Mouse (Mus musculus): Measurements from ENCODE around the gene Jazf1. TPM values are rescaled to one million over a fixed set of nuclear protein-coding genes. Genes with fewer than 3 reads are reported as not detected.

The Jazf1 gene
- total and polyA plus RNA-seq, 2 experiments, result 0.48 to 0.74 TPM

DNA sequence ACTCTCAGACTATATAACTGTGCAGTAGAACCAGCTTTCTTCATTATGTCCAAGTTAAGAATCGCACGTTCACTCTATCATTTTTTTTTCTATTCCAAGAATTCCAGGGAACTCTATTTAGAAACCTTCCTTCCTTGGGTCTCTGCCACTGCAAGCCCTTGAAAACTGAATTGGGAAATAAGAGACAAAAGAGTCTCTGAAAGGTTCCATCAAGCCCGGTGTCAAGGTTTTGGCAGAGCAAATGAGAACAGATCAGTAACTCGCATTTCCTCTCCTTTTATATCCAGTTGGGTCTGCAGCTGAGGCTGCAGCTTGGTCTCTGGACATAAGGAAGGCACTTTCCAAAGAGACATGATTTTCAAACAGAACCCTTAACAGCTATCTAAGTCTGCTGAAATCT is 173.4 kb downstream of the Jazf1 start:
- Histone ChIP-seq H3K79me2 (ENCODE audit: control insufficient read depth, insufficient read depth, low read length) (no peaks in the 10 kb centered on the region), H3K9ac (ENCODE audit: low read depth, low read length) (no peak overlapping the region), H3K4me1 (ENCODE audit: control insufficient read depth, insufficient read depth, low read length) (no peaks in the 10 kb centered on the region), H3K36me3 (ENCODE audit: control insufficient read depth, insufficient read depth, low read length) (no peaks in the 10 kb centered on the region), H3K27me3 (ENCODE audit: control insufficient read depth, insufficient read depth, low read length) (no peaks in the 10 kb centered on the region), H3K27ac (replicated peaks; ENCODE audit: insufficient read depth, low read depth, low read length) (no peak overlapping the region), H3K4me3 (ENCODE audit: insufficient read depth, low read depth, low read length) (no peak overlapping the region)
- 89% methylated on average over 4 of the region's 4 CpGs for WGBS
- TF ChIP-seq POLR2A (IDR thresholded peaks at IDR 0.05; ENCODE audit: extremely low read depth, insufficient read depth, low read length) (no peak), CTCF (IDR thresholded peaks at IDR 0.05; ENCODE audit: low read depth, low read length) (no peak)
- DNase-seq (ENCODE audit: extremely low read depth, low read depth, low spot score), result no peak

- no peaks in the 10 kb centered on the region for H3K27me3 ChIP-seq (ENCODE audit: control insufficient read depth, insufficient read depth, low read length)
- H3K36me3 ChIP-seq (ENCODE audit: control insufficient read depth, insufficient read depth, low read length), result no peaks in the 10 kb centered on the region
- H3K27ac ChIP-seq (replicated peaks; ENCODE audit: insufficient read depth, low read depth, low read length), result no peak overlapping the region
- no peaks in the 10 kb centered on the region for H3K4me1 ChIP-seq (ENCODE audit: control insufficient read depth, insufficient read depth, low read length)
- H3K79me2 ChIP-seq (ENCODE audit: control insufficient read depth, insufficient read depth, low read length), result no peaks in the 10 kb centered on the region
- TF ChIP-seq CTCF (IDR thresholded peaks at IDR 0.05; ENCODE audit: low read depth, low read length) (no peak), POLR2A (IDR thresholded peaks at IDR 0.05; ENCODE audit: extremely low read depth, insufficient read depth, low read length) (no peak)
- WGBS, result 87% methylated on average over 13 of the region's 13 CpGs
- no peak for DNase-seq (ENCODE audit: extremely low read depth, low read depth, low spot score)
- H3K4me3 ChIP-seq (ENCODE audit: insufficient read depth, low read depth, low read length), result no peak overlapping the region
- no peak overlapping the region for H3K9ac ChIP-seq (ENCODE audit: low read depth, low read length)
Measured at GRCm38 (mm10) chr6:52894501-52894823, 174.0 kb downstream of the Jazf1 start.

GRCm38 (mm10) chr6:52893811-52894500 is 174.5 kb downstream of the Jazf1 start:
- Histone ChIP-seq H3K4me3 (ENCODE audit: insufficient read depth, low read depth, low read length) (no peak overlapping the region), H3K9ac (ENCODE audit: low read depth, low read length) (no peak overlapping the region), H3K27ac (replicated peaks; ENCODE audit: insufficient read depth, low read depth, low read length) (no peak overlapping the region), H3K79me2 (ENCODE audit: control insufficient read depth, insufficient read depth, low read length) (no peaks in the 10 kb centered on the region), H3K27me3 (ENCODE audit: control insufficient read depth, insufficient read depth, low read length) (no peaks in the 10 kb centered on the region), H3K4me1 (ENCODE audit: control insufficient read depth, insufficient read depth, low read length) (no peaks in the 10 kb centered on the region), H3K36me3 (ENCODE audit: control insufficient read depth, insufficient read depth, low read length) (no peaks in the 10 kb centered on the region)
- TF ChIP-seq CTCF (IDR thresholded peaks at IDR 0.05; ENCODE audit: low read depth, low read length) (no peak), POLR2A (IDR thresholded peaks at IDR 0.05; ENCODE audit: extremely low read depth, insufficient read depth, low read length) (no peak)
- no peak for DNase-seq (ENCODE audit: extremely low read depth, low read depth, low spot score)
- 85% methylated on average over 9 of the region's 9 CpGs for WGBS

DNA sequence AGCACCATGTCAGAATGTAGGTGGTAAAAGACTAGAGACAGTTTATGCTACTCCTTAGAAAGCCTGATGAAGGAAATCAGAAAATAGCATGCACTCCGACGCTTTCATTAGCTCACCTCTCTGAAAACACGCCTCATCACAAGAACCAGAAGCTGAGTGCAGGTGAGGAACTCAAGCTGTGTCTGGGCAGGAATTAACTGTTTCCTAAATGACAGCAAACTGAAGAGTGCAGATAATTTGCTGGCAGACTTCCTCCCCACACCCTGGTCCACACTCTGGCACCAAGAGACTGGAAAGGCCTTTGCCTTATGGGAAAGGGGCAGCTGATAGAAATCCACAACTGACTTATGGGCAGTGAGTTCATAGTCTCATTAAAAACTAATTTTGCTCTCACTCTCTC is 175.5 kb downstream of the Jazf1 start:
- 95% methylated on average over 3 of the region's 3 CpGs for WGBS
- TF ChIP-seq POLR2A (IDR thresholded peaks at IDR 0.05; ENCODE audit: extremely low read depth, insufficient read depth, low read length), result no peak
- TF ChIP-seq CTCF (IDR thresholded peaks at IDR 0.05; ENCODE audit: low read depth, low read length), result no peak
- no peaks in the 10 kb centered on the region for H3K4me1 ChIP-seq (ENCODE audit: control insufficient read depth, insufficient read depth, low read length)
- H3K79me2 ChIP-seq (ENCODE audit: control insufficient read depth, insufficient read depth, low read length), result no peaks in the 10 kb centered on the region
- H3K27me3 ChIP-seq (ENCODE audit: control insufficient read depth, insufficient read depth, low read length), result no peaks in the 10 kb centered on the region
- no peaks in the 10 kb centered on the region for H3K36me3 ChIP-seq (ENCODE audit: control insufficient read depth, insufficient read depth, low read length)
- DNase-seq (ENCODE audit: extremely low read depth, low read depth, low spot score), result no peak
- no peak overlapping the region for H3K4me3 ChIP-seq (ENCODE audit: insufficient read depth, low read depth, low read length)
- H3K27ac ChIP-seq (replicated peaks; ENCODE audit: insufficient read depth, low read depth, low read length), result no peak overlapping the region
- no peak overlapping the region for H3K9ac ChIP-seq (ENCODE audit: low read depth, low read length)

DNA sequence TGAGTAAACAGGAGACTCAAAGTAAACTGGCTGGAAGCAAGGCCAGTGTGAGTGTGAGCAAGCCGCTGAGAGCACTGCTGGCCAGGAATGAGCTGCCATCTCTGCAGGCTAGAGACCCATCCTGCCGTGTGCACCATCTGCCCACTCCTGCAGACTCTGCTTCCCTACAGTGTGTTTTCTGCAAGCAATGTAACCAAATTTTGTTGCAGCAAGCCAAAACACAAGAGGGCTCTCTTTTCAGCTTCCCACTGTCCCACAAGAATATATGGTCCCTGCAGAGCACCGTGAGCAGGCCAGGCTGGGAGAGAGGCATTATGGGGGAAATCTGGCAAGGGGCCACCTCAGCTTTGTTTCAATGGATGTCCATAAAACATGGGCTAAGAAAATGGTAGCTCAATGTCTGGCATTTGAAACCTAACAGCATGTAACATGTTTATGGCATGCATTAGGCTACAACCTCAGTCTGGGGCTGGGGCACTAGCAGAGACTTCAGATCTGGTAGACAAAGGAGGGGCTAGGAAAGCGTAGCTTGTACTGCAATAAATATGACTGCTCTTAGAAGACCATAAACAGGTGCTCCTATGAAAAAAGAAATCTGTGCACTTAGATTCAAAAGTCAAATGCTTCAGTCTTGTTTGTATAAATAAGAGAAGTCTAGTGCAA is 180.8 kb downstream of the Jazf1 start:
- Histone ChIP-seq H3K9ac (ENCODE audit: low read depth, low read length) (no peak overlapping the region), H3K36me3 (ENCODE audit: control insufficient read depth, insufficient read depth, low read length) (no peaks in the 10 kb centered on the region), H3K4me3 (ENCODE audit: insufficient read depth, low read depth, low read length) (no peak overlapping the region), H3K27ac (replicated peaks; ENCODE audit: insufficient read depth, low read depth, low read length) (no peak overlapping the region), H3K27me3 (ENCODE audit: control insufficient read depth, insufficient read depth, low read length) (no peaks in the 10 kb centered on the region), H3K79me2 (ENCODE audit: control insufficient read depth, insufficient read depth, low read length) (no peaks in the 10 kb centered on the region), H3K4me1 (ENCODE audit: control insufficient read depth, insufficient read depth, low read length) (no peaks in the 10 kb centered on the region)
- WGBS, result 93% methylated on average over 4 of the region's 4 CpGs
- TF ChIP-seq CTCF (IDR thresholded peaks at IDR 0.05; ENCODE audit: low read depth, low read length) (no peak), POLR2A (IDR thresholded peaks at IDR 0.05; ENCODE audit: extremely low read depth, insufficient read depth, low read length) (no peak)
- no peak for DNase-seq (ENCODE audit: extremely low read depth, low read depth, low spot score)

DNA sequence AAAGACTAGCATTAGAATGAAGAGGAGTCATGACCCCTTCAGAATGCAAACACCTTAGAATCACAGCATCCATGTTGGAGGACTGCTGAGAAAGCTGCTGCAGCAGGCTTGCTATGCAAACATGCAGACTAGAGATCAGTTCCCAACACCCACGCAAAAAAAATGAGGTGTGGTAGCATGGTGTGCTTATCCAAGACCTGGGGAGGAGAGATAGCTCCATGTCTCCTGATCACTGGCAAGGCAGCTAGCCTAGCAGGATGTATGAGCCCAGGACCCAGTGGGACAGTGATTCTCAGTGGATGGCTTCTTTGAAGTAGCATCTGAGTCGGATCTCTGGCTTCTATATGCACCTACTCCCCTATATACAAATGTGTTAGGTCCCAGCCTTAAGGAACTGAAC is 184.7 kb downstream of the Jazf1 start:
- 60% methylated on average over 2 of the region's 2 CpGs for WGBS
- DNase-seq (ENCODE audit: extremely low read depth, low read depth, low spot score), result no peak
- Histone ChIP-seq H3K27ac (replicated peaks; ENCODE audit: insufficient read depth, low read depth, low read length) (no peak overlapping the region), H3K4me3 (ENCODE audit: insufficient read depth, low read depth, low read length) (no peak overlapping the region), H3K9ac (ENCODE audit: low read depth, low read length) (no peak overlapping the region), H3K4me1 (ENCODE audit: control insufficient read depth, insufficient read depth, low read length) (no peaks in the 10 kb centered on the region), H3K79me2 (ENCODE audit: control insufficient read depth, insufficient read depth, low read length) (no peaks in the 10 kb centered on the region), H3K36me3 (ENCODE audit: control insufficient read depth, insufficient read depth, low read length) (no peaks in the 10 kb centered on the region), H3K27me3 (ENCODE audit: control insufficient read depth, insufficient read depth, low read length) (no peaks in the 10 kb centered on the region)
- TF ChIP-seq CTCF (IDR thresholded peaks at IDR 0.05; ENCODE audit: low read depth, low read length), result no peak
- TF ChIP-seq POLR2A (IDR thresholded peaks at IDR 0.05; ENCODE audit: extremely low read depth, insufficient read depth, low read length), result no peak
